Mouse (Mus musculus) spleen, adult 18-20 months (tissue): ENCODE results near the gene Etfa.

Source experiments
- DNase-seq, 2 experiments: peaks; one replicate each; pipeline ENCODE4 v3.0.0; 2022; ENCODE audit warnings: mixed read lengths in 2 of 2

Etfa gene

DNA sequence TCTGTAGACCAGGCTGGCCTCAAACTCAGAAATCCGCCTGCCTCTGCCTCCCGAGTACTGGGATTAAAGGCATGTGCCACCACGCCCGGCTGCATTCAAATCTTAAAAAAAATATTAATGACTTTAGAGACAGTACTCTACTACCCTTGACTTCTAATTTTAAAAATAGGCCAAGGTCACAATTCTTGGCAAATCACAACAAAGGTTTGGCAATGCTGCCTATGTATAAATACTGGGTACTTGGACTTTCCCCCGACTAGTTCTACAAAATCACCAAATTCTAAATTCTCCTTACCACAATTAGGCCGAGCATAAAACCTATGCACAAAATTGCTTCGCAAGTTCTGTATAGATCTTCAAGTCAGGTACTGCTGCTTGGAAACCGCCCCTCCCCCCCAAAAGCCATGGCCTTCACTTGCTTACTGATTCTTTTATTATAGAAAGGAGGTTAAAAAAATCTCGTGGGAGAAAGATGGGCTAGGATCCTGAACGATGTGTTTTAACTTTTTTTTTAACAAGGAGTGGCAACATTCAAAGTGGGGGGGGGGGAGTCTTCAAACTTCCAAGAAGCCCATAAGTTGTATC lies 1.3 kb downstream of the Etfa start:
- no peak for DNase-seq

DNA sequence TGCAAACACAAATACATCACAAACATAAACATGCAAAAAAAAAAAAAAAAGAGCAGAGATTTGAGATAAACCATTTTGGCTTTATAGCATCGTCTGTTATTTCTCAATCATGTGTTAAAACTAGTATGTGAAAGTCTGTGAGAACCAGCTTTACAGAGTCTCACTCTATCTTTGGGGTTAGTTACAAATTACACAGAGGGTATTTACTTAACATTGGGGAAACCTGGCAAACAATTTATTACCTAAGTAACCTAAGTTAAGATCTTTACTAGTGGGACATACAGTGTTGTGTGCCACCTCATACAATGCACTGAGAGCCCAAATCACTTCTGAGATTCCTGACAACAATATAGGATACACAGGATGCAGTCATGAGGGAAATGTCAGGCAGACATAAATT lies 2.3 kb downstream of the Etfa start:
- DNase-seq = no peak

- no peak for DNase-seq
Observed at GRCm38 (mm10) chr9:55508701-55509100, 3.3 kb downstream of the Etfa start.

DNA sequence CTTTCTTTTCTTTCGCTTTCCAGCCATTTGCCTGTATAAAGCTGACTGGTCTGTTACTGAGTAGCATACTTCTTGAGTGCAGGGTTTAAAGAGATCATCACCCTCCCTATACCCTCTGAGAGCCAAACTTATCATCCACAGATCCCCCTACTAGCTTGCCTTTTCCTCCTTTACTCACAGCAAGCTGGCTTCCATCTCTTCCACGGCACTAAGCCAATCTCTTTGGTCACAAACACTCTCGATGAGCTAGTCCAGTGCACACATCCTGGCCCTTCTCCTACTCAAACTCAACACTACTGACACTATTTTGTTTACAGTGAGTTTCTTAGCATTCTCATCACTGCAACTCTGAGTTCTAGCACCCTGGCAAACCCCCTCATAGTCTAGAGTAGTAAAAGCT lies 4.1 kb downstream of the Etfa start:
- DNase-seq = no peak

DNA sequence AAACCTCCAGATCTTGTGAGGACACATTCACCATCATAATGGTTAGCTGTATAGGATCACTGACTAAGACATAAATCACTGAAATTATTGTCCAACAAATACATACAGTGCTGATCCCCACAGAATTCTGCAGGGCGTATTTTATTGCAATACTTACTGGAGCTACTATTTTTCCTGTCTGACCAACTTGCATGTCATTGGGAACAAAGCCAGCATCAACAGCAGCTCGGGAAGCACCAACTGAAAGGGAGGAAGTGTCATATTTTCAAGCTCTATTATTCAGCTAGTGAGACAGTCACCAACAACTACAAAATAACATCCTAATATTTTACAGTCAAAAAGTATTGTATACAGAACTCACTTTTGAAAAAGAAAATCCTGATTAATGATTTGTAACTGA lies 29.9 kb downstream of the Etfa start:
- DNase-seq = no peak

DNA sequence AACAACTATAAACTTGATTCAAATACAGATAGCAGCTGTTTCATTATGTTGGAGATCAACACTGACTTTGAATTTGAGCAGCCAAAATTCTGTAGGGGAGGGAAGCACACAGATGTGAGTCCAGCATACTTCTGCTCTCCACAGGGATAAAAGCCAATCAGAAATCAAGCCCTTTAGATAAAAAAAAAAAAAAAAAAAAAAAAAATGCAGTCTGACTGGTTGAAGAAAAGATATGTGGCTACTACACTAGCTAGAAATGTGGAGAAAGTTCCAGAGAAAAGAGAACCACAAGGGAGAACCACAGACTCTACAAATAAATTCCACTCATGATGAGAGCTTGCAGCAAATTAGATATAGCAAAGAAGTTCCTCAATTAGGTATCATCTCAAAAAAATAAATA lies 33.3 kb downstream of the Etfa start:
- DNase-seq = no peak

DNA sequence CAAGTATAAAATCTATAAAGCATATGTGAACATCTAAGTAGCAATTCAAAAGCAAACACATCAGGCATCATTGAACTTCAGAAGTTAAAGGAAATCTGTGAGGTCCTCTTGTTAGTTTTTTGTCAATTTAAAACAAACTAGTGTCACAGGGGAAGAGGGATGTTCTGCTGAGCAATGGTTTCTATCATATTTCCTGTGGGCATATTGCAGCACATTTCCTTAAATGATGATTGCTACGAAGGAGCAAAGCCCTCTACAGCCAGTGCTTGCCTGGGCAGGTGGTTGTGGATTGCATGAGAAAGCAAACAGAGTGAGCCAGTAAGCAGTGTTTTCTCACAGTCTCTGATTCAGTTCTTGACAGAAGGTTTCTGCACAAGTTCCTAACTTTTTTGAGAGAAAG lies 36.0 kb downstream of the Etfa start:
- DNase-seq = no peak

DNA sequence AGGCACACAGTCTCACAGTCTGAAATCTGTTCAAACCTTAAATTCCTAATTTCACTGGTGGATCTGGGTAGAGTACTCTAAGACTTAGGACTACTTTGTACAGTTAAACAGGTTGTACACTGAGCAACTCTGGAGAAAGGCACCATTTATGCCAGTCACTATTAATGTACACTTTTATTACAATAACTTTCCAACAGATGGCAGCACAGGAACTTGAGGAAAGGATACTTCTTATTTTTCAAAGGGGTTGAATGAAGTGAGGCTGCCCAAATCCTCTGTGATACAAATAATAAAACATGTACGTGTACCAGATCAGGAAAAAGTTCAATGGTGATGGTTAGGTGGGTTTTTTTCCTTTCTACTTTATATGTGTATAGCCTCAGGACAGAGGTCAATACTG lies 43.6 kb downstream of the Etfa start:
- DNase-seq = no peak

DNA sequence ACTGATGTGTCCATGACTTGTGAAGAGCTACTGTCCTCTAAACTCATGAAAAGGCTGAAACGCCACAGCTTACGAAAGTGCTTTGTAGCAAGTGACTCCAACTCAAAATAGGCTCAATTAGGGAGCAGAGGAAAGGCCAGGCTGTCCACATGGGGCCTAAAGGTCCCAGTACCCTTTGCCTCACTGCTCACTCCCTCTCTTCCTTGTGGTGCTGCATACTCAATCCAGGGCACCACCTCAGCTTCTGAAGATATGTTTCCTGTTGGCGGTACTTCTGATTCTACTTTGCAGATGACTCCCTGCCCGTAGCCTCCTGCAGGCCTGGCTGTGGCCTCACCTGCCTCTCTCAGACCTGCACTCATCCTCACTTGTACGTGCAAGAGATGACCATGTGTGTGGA lies 58.7 kb downstream of the Etfa start:
- no peak for DNase-seq

GRCm38 (mm10) chr9:55452906-55453305 lies 59.1 kb downstream of the Etfa start:
- no peak for DNase-seq

DNA sequence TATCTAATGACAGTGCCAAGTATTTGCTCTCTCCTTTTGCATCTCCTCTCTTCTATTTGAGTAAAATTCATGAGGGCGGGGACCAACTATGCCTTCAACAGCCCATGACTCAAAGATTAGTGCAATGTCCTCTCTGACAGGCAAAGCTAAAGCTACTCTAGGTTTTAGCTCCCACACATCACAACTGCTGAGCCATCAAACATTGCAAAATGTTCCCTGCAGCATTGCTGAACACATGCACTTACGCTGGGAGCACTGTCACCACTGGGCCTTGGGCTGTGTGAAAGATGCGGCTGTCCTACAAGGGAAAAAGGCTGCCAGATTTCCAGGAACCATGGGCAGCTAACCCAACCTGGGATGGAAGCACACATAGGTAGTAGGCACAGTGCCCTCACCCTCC lies 60.6 kb downstream of the Etfa start:
- no peak for DNase-seq

DNA sequence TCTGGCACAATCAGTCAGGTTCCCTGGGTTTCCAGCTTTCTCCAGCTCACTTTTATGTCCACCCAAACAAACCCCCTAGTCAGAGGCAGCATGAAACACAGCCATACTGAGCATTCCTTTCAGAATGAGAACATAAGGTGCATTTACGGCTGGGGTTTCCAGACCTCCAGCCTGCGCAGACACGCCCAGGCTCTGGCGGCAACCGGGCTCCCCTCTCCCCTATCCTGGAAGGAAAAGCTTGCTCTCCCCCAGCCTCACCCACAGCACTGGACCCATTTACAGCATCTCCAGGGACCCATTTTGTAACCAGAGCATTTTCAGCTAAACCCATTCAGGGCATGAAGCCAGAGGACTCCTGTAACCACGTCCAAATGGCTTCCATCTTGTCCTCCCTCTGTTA lies 62.0 kb downstream of the Etfa start:
- no peak for DNase-seq

GRCm38 (mm10) chr9:55449108-55449507 lies 62.9 kb downstream of the Etfa start:
- DNase-seq = no peak

DNA sequence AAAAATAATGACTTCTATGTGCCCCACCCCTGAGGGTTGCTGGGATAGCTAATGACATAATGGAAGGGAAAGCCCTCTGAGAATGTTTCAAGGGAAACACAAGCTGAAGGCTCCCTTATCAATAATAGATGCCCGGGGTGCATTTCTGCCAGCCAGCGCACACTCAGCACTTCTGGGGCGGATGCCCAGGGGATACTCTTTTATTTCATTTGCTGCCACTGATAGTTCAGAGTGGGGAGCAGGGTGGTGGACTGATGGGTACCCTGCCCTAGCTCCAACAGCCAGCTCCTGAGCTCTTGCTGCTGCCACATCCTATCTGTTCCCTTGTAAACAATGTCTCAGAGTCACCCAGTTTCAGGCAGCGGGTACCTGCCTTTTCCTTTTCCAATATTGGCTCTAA lies 64.5 kb downstream of the Etfa start:
- DNase-seq = no peak

DNA sequence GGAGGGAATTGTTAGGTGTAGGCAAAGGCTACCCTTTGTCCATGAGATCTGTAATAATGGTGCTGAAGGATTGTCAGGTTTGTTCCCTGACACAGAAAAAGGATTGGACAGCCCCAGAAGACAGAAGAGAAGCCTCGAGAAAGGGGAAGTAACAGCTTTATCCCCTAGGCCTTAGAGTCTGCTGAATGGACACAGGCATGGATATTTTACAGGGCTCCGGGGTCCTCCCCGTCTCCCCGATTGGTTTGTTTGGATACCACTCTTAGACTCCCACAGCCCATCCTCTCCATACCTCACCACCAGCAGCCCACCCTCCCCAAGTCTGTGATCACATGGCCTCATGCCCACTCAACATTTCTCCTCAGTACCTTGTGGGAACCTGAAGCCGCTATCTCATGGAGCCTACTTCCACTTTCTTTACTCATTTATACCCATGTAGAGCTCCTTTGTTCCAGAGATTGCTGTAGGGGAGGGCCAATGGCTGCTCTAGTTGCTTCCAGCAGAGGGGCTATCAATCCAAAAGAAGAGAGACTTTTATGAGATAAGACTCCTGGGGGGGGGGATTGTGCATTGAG lies 72.8 kb downstream of the Etfa start:
- DNase-seq = no peak

DNA sequence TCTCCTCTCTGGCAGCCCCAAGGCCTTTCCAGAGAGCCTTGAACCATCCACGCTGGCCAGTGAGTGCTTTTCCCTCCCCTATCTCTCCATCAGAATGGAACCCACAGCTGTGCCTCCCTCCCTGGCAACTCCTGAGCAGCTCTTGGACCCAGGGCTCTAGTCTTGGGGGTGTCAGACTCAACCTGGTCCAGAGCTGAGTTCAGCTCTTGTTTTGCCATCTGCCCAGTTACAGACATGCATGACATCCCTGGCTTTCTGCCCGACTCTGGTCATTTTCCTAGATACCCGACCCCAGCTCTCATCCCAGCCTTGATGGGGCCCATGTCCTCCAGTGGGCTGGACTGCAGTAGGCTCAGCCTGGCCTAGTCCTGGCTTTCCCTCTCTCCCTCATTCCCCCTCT lies 73.6 kb downstream of the Etfa start:
- DNase-seq = no peak

DNA sequence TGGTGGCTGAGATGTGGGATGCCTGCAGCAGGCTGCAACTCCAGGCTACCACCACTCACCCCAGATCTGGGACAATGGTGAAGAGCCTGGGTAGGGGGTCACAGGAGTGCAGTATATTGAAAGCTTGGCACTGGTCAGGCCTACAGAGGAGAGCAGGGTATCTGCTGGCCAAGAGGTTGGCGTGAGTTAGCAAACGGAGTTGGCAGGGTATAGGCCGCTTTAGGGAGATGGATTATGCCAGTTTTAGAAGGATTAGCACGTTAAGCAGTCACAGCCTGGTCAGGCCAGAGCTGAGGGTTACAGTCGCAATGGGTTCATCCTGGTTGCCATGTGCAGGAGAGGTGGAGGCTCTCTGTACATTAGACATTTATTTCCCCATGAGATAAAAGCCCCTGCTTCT lies 78.2 kb downstream of the Etfa start:
- DNase-seq = no peak

DNA sequence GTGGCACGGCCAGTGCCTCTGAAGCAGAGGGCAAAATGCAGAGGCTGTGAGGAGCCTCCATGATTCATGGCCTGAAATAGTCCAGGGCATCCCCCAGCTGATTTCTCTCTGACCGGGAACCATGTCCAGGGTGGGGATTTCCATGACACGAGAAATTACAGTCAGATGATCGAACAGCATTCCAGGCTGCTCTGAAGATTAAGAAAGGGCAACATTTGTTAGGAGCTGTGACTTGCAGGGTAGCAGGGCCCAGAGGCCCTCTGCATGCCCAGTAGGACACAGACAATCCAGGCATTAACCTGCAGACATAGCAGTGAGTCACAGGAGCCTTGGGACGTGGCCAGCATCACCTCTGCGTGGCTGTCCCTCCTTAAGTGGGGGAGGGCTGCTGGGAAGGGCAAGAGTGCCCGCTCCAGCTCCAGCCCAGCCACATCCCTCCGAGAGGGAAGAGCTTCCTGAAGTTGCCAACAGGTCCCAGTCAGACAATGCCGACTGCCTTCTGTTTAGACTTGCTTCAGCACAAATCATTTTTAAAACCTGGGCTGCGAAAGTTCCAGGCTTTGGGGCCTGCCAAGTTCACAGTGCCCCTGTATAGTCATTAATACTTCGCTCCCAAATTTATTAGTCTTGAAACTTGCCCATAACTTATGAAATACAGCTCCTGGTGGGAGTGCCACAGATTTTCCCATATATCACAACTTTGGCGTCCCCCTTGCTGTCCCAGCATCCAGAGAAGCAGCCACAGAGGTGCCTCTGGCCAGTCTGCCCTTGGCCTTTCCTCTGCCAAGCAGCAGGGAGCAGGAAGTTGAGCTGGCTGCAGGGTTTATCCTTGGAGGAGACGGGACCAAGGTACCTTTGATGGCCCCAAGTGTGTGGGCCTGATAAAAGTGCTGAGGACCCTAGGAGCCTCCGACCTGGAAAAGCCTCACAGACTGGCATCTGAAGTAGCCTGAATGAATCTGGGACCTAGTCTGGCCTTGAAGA lies 79.4 kb downstream of the Etfa start:
- no peak for DNase-seq

- DNase-seq = no peak
Observed at GRCm38 (mm10) chr9:55430133-55430532, 81.9 kb downstream of the Etfa start.

- DNase-seq = peak in 1 of 2 experiments; percentile 43
Observed at GRCm38 (mm10) chr9:55429242-55429975, 82.6 kb downstream of the Etfa start.

GRCm38 (mm10) chr9:55425271-55425810 lies 86.7 kb downstream of the Etfa start:
- DNase-seq = no peak

- DNase-seq = no peak
Observed at GRCm38 (mm10) chr9:55423451-55424424, 88.3 kb downstream of the Etfa start.
